24 mouse cellular contexts compared by ENCODE assay signal in genomic region chr13:75787364-75787763, GRCm38 (mm10).
"Had no signal": no experiment of that assay in that cellular context is flagged by ENCODE, and none has a peak within 500 bp of the region (broad histone marks: within the 10 kb centered on the region; RNA-seq: fewer than 3 reads in every experiment).

No protein-coding gene starts in this region.

- H3K27me3 ChIP-seq: heart, embryonic 12.5 days; hindbrain, embryonic 12.5 days; hindbrain, embryonic 15.5 days; kidney, embryonic 15.5 days; limb, embryonic 12.5 days; liver, embryonic 13.5 days; liver, embryonic 15.5 days had no signal

- H3K9me3 ChIP-seq: heart, embryonic 12.5 days; hindbrain, embryonic 10.5 days; hindbrain, embryonic 12.5 days; hindbrain, embryonic 15.5 days; kidney, embryonic 15.5 days; limb, embryonic 10.5 days; limb, embryonic 12.5 days; liver, embryonic 13.5 days; liver, embryonic 15.5 days had no signal

- H3K4me1 ChIP-seq: hindbrain, embryonic 10.5 days; hindbrain, embryonic 12.5 days; hindbrain, embryonic 15.5 days; kidney, embryonic 15.5 days; limb, embryonic 10.5 days; limb, embryonic 12.5 days; liver, embryonic 13.5 days had no signal

- H3K9ac ChIP-seq: heart, embryonic 12.5 days; hindbrain, embryonic 12.5 days; hindbrain, embryonic 15.5 days; kidney, embryonic 15.5 days; limb, embryonic 12.5 days; liver, embryonic 13.5 days; liver, embryonic 15.5 days had no signal

- H3K4me3 ChIP-seq: heart, embryonic 12.5 days; hindbrain, embryonic 10.5 days; hindbrain, embryonic 12.5 days; hindbrain, embryonic 15.5 days; kidney, embryonic 15.5 days; limb, embryonic 10.5 days; limb, embryonic 12.5 days; liver, embryonic 13.5 days; liver, embryonic 15.5 days had no signal

- DNase-seq: gastrocnemius, postnatal 14 days; gastrocnemius, postnatal 36 days; heart, adult 18-20 months; heart, postnatal 10 days; heart, postnatal 4 days; kidney, adult 11 months; kidney, adult 2 months; kidney, adult 9 months; kidney, postnatal 14 days; kidney, postnatal 36 days; layer of hippocampus, adult 9-11 months; layer of hippocampus, postnatal 36 days; liver; liver, embryonic 13.5 days had no signal

- H3K27ac ChIP-seq: hindbrain, embryonic 10.5 days; hindbrain, embryonic 12.5 days; hindbrain, embryonic 15.5 days; hindbrain, postnatal 0 days; kidney, embryonic 15.5 days; kidney, postnatal 0 days; limb, embryonic 10.5 days; limb, embryonic 12.5 days; liver, embryonic 13.5 days; liver, embryonic 15.5 days had no signal

- H3K36me3 ChIP-seq: heart, embryonic 12.5 days; hindbrain, embryonic 10.5 days; hindbrain, embryonic 12.5 days; hindbrain, embryonic 15.5 days; kidney, embryonic 15.5 days; limb, embryonic 10.5 days; limb, embryonic 12.5 days had no signal
